Mouse (Mus musculus): ENCODE measurements around the gene Ccser1. TPM values are rescaled to one million over a fixed set of nuclear protein-coding genes. Genes with fewer than 3 reads are reported as not detected.

The Ccser1 gene
- polyA plus RNA-seq, 1 experiment, result not detected

- TF ChIP-seq GATA1 (IDR thresholded peaks at IDR 0.05; ENCODE audit: low read length), result no peak
- no peak for TF ChIP-seq TAL1 (IDR thresholded peaks at IDR 0.05; ENCODE audit: low read length)
- no peaks in the 10 kb centered on the region for H3K9me3 ChIP-seq (ENCODE audit: control insufficient read depth, low read length)
- H3K4me1 ChIP-seq (ENCODE audit: control insufficient read depth), result no peaks in the 10 kb centered on the region
- no peaks in the 10 kb centered on the region for H3K27me3 ChIP-seq (ENCODE audit: control insufficient read depth)
- no peak overlapping the region for H3K4me3 ChIP-seq (replicated peaks)
- no peaks in the 10 kb centered on the region for H3K36me3 ChIP-seq (ENCODE audit: control insufficient read depth)
These were observed 1121.6 kb downstream of the Ccser1 start for GRCm38 (mm10) chr6:62301576-62302312.

- TF ChIP-seq GATA1 (IDR thresholded peaks at IDR 0.05; ENCODE audit: low read length), result no peak
- TF ChIP-seq TAL1 (IDR thresholded peaks at IDR 0.05; ENCODE audit: low read length), result no peak
- Histone ChIP-seq H3K4me1 (ENCODE audit: control insufficient read depth) (no peaks in the 10 kb centered on the region), H3K36me3 (ENCODE audit: control insufficient read depth) (no peaks in the 10 kb centered on the region), H3K9me3 (ENCODE audit: control insufficient read depth, low read length) (no peaks in the 10 kb centered on the region), H3K4me3 (replicated peaks) (no peak overlapping the region), H3K27me3 (ENCODE audit: control insufficient read depth) (no peaks in the 10 kb centered on the region)
These were observed 1138.5 kb downstream of the Ccser1 start for GRCm38 (mm10) chr6:62318627-62319026.

GRCm38 (mm10) chr6:62340319-62340718 is 1160.2 kb downstream of the Ccser1 start:
- Histone ChIP-seq H3K27me3 (ENCODE audit: control insufficient read depth) (no peaks in the 10 kb centered on the region), H3K9me3 (ENCODE audit: control insufficient read depth, low read length) (no peaks in the 10 kb centered on the region), H3K36me3 (ENCODE audit: control insufficient read depth) (no peaks in the 10 kb centered on the region), H3K4me1 (ENCODE audit: control insufficient read depth) (no peaks in the 10 kb centered on the region), H3K4me3 (replicated peaks) (no peak overlapping the region)
- TF ChIP-seq TAL1 (IDR thresholded peaks at IDR 0.05; ENCODE audit: low read length), result no peak
- TF ChIP-seq GATA1 (IDR thresholded peaks at IDR 0.05; ENCODE audit: low read length), result no peak

GRCm38 (mm10) chr6:62367802-62368201 is 1187.7 kb downstream of the Ccser1 start:
- H3K4me1 ChIP-seq (ENCODE audit: control insufficient read depth), result no peaks in the 10 kb centered on the region
- no peaks in the 10 kb centered on the region for H3K36me3 ChIP-seq (ENCODE audit: control insufficient read depth)
- no peaks in the 10 kb centered on the region for H3K9me3 ChIP-seq (ENCODE audit: control insufficient read depth, low read length)
- H3K27me3 ChIP-seq (ENCODE audit: control insufficient read depth), result no peaks in the 10 kb centered on the region
- no peak for TF ChIP-seq TAL1 (IDR thresholded peaks at IDR 0.05; ENCODE audit: low read length)
- no peak for TF ChIP-seq GATA1 (IDR thresholded peaks at IDR 0.05; ENCODE audit: low read length)
- H3K4me3 ChIP-seq (replicated peaks), result no peak overlapping the region
